Mouse (Mus musculus) ES-E14 (cell line): Measurements from ENCODE around the gene AC170998.1.

Experiments
- HCFC1 ChIP-seq: IDR thresholded peaks from 2 replicates; pipeline ENCODE4 v1.6.1; 2012; ENCODE audit warnings: low read length, inconsistent platforms, borderline replicate concordance; ENCODE audit not compliant: insufficient read depth
- MAFK ChIP-seq: IDR thresholded peaks from 2 replicates; pipeline ENCODE4 v1.6.1; 2014; ENCODE audit warnings: mild to moderate bottlenecking, low read depth, low read length, inconsistent platforms; ENCODE audit not compliant: insufficient read depth
- ZC3H11A ChIP-seq: IDR thresholded peaks from 2 replicates; pipeline ENCODE4 v1.6.1; 2012; ENCODE audit warnings: low read depth, mild to moderate bottlenecking, inconsistent platforms, low read length, borderline replicate concordance
- ZNF384 ChIP-seq: IDR thresholded peaks from 2 replicates; pipeline ENCODE4 v1.6.1; 2012; ENCODE audit warnings: low read depth, low read length, inconsistent platforms

DNA sequence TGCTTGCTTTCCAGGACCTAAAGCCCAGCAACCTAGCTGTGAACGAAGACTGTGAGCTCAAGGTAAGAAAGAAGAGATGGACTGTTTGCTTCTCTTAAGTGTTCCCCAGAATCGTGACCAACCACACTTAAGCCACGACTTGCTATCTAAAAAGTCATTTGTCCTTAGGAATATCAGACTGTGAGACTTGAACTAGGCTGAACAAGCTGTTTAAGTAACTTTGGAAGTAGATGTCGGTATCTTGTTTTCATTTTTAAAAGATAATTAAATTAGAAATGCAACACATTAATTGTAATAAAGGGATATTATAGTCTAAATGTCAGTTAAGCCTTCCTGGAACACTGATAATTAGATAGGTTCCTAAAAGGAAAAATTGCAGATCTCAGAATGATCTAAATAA, at the start of gene AC170998.1:
- TF ChIP-seq ZNF384 (no peak), MAFK (no peak), ZC3H11A (no peak), HCFC1 (no peak)
